Mouse (Mus musculus): Measurements from ENCODE around the gene Kansl1.

DNA sequence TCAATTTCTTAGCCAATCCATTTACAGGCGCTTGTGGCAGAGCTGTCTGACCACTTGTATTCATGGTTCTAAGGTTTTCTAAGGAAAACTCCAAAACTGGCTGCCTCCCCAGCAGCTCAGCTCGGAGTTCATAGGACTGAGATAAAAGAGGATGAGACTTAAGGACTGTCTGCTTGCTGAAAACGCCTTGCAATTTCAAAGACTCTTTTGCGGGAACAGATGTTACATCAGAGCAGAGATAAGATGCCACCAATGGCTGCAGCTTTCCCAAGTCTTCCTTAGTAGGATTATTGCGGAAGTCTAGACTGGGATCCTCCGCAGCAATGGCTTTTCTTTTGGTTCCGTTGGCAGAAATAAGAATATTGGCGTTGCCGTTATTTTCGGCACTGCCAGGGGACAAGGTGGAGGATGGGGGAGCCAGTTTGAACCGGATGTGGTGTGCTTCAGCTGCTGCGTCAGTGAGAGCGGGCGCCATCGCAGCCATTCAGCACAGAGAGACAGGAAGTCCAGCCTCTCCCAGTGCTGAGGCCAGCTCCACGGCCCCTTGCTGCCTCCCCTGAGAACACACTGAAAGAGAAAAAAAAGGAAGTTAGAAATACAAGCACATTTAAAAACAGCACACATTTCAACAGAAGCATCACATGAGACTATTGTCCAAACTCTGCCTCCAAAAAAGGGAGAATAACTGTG is 43.8 kb downstream of the Kansl1 start:
- TF ChIP-seq CTCF (IDR thresholded peaks at IDR 0.05; ENCODE audit: low read depth, low read length) (no peak), POLR2A (IDR thresholded peaks at IDR 0.05; ENCODE audit: borderline replicate concordance, low read depth, low read length) (no peak)

All from bone marrow macrophage, adult 2 months (primary cell).